Mouse (Mus musculus) naive thymus-derived CD4-positive, alpha-beta T cell, adult 2 months (primary cell): Measurements from ENCODE around the gene Gm42674.

Experiments
- DNase-seq: peaks from one replicate; pipeline ENCODE4 v3.0.0-alpha.2; 2011; ENCODE audit warnings: low read depth

The Gm42674 gene

DNA sequence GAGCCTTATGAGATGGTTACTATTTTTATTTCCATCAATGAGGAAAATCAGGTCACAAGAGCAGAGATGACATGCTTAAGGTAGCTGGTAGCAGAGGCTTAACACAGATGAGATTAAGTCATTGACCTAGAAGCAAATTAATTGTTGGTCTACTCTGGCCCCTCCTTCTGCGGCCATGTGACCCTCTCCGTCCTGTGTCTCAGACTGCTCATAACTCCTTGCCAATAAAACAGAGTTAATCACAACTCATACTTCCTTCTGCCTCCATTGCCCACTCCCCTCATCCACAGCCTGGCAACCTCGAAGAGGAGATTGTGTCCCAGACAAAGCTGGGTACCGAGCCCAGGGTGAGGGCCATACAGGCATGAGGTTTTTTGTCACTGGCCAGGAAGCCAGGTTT lies 3.5 kb upstream of the Gm42674 start:
- no peak for DNase-seq

DNA sequence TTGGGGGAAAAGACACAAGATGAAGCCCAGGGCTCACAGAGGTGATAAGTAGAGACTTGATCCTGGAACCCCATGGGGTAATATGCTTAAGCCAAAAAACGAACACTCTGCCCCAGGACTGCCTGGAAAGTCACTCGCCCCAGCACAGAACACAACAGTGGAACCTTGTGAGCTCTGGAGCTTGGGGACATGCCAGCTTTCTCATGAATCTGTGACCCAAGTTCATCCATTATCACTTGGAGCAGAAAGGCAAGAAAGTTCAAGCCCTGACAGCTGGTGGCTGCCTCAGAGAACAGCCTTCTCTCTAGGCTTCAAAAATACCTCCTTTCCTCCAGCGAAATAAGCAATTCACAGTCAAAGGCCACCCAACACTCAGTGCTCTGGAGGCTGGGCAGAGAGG lies 2.3 kb upstream of the Gm42674 start:
- DNase-seq: no peak

DNA sequence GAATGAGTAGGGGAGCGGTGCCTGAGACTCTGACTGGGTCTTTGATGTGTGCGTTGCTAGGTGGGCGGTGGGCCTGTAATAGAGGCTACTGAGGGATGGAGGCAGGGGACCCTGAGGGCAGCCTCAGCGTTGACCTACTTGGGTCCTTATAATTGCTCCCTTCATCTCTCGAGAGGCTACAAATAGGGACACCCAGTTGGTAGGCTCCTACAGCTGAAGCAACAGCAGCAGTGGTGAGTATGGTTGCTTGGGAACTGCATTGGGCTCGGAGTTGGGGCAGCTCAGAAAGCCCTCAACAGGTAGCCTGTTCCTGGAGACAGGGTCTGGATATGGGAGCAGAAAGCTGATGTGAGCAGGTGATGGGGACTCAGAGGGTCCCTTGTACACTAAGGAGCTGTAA lies 1.7 kb upstream of the Gm42674 start:
- no peak for DNase-seq

DNA sequence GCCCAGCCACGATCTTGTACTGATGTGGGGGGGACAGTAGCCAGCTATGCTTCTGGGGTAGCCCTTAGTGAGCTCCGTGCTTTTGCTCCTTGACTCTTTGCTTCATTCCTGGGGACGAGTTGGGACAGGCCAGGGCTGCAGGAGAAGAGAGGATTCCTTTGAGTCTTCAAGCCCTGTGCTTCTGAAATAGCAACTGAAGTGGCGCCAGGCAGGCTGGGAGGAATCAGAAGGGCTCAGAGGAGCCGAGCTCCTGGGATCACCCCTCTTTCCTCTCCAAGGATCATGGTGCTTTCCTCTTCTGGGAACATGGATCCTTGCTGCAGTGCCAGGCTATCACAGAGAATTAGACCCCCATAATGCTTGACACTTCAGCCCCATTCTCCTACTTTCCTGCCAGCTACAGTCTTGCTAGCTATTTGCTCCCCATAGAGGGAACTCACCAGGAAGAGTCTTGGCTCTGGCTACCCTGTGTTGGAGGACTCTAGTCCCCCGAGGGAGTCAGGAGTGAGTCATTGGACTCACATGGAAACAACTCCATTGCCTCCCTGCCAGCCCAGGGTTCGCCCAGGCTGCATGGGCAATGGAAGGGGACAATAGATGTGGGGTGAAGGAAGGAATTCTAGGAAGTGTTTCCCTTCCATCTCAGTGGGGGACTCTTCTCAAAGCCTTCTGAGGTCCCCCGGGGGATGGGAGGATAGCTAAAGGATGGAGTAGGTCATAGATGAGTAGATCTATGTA lies 1.1 kb upstream of the Gm42674 start:
- no peak for DNase-seq

DNA sequence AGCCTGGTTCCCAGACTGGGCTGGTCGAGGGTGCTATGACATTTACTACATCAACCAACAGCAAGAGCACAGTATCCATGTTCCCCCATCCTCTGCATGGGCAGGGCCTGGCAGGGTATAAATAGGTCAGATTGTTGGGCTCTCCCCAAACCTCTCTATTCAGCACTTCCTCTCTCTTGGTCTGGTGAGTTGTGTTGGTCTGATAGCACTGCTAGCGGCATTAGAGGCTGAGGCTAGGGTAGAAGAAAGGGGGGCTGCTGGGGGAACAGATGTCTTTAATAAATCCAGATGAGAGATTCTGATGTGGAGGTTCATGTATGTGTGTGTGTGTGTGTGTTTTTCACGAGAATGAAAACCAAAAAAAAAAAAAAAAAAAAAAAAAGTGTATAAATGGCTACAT lies 1.9 kb downstream of the Gm42674 start, which contains the start of gene S100a4:
Gene S100a4 (plus strand): TSS at position 149 of the 400 bp plus-strand sequence.
- DNase-seq: no peak

DNA sequence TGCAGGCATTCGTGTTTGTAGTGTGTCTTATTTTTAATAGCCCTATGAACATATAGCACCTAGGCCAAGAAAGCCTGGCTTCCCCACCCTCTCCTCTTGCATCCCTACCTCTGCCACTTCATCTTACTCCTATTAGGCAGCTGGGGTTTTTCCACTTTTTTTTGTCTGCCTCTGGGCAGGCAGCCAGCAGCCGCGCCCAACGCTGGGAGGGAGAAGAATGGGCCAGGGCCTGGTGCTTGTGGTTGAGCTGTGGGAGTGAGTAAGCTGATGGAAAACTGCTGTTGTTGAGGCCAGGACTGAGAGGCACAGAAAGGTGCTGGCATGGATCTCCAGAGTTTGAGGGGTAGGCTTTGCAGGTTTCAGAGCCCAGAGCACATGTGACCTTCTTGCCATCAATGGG lies 2.7 kb downstream of the Gm42674 start:
- DNase-seq: no peak

DNA sequence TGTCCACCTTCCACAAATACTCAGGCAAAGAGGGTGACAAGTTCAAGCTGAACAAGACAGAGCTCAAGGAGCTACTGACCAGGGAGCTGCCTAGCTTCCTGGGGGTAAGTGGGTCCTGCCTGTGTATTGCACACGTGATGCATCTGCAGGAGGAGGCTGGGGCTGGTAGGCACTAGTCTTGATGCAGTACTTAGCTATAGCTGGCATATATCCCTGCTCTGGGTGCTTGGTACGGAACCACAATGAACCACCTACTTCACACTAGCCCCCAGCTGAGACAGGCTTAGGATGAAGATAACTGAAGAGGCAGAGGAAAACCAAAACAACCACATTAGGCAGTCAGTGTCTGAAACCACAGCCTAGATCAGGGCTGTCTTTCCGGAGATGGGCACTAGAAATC lies 3.3 kb downstream of the Gm42674 start:
- DNase-seq: peak; percentile 51

DNA sequence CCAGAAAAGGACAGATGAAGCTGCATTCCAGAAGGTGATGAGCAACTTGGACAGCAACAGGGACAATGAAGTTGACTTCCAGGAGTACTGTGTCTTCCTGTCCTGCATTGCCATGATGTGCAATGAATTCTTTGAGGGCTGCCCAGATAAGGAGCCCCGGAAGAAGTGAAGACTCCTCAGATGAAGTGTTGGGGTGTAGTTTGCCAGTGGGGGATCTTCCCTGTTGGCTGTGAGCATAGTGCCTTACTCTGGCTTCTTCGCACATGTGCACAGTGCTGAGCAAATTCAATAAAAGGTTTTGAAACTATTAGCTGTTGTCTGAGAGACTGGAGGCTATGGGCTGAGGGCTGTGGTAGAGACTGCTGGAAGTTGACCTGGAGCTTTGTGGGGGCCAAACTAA lies 4.0 kb downstream of the Gm42674 start:
- no peak for DNase-seq

DNA sequence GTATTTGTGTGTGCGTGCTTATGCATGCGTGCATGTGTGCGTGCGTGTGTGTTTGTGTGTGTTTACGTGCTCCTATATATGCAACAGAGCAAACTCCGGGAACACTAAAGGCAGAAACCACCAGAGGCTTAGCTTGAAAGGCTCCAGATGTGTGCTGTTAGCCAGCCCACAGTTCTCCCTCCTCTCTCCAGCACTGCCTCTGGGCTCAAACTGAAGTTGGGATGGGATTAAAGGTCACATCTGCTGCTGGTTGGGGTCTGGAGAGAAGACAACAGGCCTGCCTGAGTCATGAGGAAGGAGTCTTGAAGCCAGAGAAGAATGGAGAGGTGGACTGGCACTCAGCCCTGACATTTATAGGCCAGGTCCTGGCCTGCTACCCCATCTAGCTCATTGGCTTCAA lies 4.5 kb downstream of the Gm42674 start:
- DNase-seq: no peak

DNA sequence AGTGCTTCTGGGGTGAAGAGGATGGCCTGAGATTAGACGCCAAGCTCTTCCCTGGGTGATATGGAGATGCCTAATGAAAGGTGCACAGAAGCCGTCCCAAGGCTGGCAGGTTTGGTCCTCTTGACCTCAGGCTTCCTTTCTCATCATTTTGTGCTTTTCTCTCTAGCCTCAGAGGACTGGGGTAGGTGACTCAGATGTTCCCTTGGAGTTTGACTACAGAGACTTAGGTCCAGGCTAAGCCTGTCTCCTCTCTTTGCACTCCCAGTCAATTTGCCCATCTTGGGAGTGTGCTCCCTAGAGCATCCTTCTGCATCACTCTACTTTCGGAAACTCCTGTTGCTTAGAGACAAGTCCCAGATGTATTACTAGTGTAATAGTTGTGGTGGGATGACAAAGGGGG lies 5.7 kb downstream of the Gm42674 start:
- DNase-seq: no peak

DNA sequence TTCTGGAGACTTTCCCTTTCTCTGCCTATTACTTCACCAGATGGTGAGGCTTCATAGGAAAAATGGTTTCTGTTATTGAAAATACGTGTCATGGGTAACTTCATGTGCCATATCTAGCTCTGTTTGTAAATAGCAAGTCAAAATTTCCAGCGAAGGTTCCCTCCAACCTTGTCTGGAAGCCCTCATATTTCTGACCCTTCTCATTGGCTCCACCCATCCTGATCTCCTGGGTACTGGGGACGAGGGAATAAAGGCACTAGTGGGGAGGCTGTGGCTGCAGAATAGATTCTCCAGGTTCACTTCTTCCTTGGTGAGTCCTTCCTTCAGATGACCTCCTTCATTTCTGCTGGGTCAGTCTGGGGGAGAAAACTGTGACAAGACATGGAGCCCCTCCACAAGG lies 6.5 kb downstream of the Gm42674 start, which contains the start of gene S100a5:
Gene S100a5 (plus strand): TSS at position 301 of the 400 bp plus-strand sequence.
- DNase-seq: no peak

DNA sequence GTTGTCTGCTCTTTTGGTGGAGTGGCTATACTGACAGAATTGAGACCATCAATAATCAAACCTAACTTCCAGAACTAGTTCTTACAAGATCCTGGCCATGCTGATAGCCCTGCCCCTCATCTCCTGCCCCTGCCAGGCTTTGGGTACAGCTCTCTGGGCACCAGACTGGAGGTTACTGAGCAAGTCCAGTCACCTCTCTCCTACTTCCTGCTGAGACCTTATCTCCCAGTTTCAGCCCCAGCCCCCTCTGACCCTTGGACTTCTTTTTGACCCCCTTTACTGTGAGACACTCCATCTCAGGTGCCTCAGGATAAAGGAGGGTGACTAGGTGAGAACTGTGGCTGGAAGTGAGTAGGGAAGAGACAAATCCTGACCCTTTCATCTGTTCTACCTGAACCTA lies 7.4 kb downstream of the Gm42674 start:
- DNase-seq: no peak

DNA sequence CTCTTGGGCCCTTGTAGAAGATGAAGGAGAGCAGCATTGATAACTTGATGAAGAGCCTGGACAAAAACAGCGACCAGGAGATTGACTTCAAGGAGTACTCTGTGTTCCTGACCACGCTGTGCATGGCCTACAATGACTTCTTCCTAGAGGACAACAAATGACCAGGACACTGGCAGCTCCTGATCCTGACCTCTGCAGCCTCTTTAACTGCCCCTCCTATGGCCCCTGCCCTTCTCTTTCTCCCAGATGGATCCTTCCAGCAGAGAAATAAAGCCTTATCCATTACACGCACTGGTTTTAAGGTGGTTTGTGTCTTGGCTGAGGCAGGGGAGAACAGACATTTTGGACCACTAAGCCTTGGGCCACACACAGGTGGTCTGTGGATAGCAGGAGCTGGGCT lies 9.8 kb downstream of the Gm42674 start:
- DNase-seq: no peak

DNA sequence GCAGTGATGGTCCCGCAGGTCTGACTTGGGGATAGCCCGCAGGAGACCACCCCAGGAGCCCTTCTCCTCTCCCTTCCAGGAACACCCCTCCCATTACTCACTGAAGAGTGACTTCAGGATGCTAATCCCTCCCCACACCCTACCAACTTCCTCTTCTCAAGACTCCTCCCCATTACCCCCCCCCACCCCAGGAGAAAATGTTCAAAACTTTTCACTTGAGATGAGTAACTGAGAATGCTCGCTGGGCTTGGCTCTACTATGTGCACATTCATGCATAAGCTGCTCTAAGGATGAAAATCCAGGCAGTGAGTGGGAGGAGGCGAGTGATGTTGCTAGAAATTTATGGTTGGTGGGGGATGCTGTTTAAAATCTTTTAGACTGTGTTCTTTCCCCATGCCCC lies 10.4 kb downstream of the Gm42674 start:
- peak; percentile 40 for DNase-seq

DNA sequence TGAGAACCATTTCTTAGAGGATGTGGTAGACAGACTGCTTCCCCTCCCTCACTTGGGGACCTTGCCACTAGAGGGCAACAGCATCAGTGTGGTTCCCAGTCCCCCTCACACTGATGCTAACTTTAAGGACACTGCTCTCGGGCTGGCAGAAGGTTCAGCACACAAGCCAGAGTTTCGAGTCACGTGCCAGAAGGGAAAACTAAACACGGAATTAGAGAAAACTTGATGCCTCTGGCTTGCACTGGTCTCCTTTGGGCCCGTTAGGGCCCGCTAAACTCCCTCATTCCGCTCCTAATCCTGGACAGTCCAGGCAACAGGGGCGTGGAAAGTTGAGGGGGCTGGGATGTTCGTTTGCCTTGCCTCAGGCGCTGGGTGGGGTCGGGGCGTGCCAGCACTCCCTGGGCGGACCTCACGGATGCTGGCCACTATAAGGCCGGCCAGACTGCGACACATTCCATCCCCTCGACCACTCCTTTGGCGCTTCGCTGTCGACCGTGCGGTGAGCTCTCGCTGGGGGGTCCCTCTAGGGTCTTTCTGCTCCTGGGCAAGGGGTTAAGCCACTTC lies 11.1 kb downstream of the Gm42674 start, which contains the start of gene S100a6:
Gene S100a6 (plus strand): TSS at position 155 of the 564 bp plus-strand sequence.
- DNase-seq: peak; percentile 87

DNA sequence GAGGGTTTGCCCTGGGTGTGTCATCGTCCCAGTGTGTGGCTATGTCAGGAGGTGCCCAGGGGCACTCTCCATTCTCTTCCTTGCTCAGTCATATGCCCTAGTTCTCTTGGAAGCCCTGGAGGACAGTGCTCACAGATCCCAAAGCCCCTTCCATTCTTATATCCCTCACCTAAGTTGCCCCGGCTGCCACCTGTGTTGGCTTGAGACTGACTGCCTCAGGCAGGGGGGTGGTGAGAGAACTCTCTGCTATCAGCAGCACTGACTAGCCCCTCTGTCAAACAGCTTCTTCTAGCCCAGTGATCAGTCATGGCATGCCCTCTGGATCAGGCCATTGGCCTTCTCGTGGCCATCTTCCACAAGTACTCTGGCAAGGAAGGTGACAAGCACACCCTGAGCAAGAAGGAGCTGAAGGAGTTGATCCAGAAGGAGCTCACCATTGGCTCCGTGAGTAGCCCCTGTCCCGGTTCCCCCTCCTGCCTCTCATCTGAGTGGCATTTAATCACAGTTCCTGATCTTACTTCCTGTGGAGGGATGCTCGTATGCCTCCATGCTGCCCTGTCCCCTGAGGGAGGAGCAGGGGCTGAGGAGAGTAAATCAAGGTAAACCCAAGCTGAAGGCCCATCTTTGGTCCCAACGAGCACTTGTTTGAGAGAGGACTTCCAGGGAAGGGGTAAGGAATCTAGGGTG lies 11.9 kb downstream of the Gm42674 start:
- DNase-seq: no peak

DNA sequence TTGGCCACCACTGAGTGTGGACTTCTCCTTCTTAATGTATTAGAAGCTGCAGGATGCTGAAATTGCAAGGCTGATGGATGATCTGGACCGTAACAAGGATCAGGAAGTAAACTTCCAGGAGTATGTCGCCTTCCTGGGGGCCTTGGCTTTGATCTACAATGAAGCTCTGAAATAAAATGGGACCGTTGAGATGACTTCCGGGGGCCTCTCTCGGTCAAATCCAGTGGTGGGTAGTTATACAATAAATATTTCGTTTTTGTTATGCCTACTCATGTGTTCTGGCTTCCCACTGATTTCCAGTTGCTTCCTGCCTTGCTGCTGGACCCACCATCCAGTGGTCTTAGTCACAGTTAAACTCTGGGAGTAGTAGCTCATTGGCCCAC lies 12.4 kb downstream of the Gm42674 start:
- DNase-seq: no peak

DNA sequence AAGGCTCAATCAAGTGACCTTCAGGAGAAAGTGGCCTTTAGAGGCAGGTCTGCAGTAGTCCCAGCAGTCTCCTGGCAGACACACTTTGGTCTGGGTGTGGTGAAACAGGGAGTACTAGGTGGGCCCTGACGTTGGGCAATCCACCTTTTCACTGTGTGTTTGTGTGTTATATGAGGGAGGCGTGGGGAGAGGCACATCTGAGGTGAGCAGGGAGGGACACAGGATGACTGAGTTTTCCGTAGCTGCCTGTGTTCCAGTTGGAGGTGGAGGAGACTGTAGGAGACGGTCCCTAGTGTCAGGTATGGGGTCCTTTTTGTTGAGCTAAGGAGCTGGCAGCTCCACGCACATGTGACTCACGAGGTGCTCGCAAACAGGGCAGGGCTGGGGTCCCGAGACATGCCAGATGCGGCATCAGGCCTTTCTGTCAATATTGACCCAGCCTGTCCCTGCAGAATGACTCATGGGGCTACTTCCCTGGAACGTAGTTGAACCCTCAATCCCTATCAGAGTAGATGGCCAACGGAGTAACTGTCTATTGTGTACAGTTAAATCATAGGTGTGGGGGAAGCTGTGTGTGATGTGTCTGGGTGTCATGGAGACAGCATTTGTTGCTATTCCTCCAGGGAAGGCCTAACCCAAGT lies 13.0 kb downstream of the Gm42674 start:
- DNase-seq: no peak

DNA sequence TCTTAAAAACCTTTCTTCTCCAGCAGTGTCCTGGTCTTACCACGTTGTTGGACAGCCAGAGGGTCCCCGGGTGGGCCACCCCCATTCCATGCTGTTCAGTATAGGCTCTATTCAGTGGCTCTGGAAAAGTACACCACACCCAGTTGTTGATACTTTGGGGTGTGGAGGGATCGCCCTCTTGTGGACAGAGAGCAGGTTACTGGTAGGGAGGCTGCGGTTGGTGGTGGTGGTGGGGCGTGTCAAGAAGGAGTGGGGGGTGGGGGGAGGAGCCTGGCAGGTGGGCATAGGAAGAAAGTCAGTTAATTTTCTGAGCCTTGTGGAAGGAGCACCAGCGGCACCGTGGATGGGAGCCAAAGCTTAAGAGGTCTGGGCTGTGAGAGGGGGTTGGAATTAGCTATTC lies 13.7 kb downstream of the Gm42674 start:
- peak; percentile 88 for DNase-seq

DNA sequence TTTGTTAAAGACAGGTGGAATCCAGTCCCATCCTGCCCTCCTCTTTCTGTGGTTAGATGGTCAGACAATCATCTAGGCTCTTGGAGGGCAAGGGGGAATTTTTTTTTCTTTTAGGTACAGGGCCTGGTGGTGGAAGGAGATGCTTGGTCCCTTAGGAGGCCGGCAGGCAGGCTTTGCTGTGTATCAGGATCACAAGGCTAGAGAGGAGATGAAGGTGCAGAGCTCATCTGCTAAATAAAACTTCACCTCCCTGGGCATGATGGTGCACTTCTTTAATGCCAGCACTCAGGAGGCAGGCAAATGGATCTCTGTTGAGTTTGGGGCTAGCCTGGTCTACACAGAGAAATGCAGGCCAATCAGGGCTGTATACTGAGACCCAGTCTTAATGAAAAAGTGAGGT lies 14.2 kb downstream of the Gm42674 start:
- no peak for DNase-seq

DNA sequence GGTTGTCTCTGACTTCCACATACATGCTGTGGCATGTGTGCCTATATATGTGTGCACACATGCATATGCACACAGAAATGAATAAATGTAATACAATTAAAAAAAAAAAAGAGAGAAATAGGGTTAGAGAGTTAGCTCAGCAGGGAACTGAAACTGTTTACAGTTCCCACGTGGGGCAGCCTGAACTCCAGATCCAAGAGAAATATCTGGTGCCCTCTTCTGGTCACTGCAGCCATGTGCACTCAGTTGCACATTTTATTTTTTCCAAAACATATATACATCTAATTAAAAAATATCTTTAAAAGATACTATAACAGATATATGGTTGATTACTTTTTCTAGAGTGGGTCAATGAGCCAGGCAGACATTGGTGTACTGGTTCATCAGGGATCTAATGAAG lies 15.9 kb downstream of the Gm42674 start:
- no peak for DNase-seq

DNA sequence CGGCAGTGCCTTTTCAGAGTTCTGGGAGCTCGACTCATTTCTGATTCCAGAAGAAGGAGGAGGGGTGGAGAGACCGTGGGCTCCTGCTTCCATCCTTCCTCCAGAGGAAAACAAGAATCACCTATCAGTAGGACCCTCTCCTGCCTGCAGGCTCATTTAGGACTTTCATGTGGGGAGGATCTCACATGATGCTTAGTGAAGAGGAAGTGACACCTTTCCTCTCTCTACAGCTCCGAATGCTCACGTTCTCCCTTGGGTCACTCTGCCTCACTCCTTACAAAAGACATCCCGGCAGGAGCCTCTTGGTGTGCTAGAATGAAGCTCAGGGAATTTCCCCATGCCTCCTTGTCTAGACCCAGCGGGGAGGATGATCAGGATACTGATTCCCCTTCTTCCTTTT lies 19.8 kb downstream of the Gm42674 start:
- DNase-seq: no peak
